Mouse (Mus musculus) erythroblast, embryonic 14.5 days (primary cell): Measurements from ENCODE around the gene Pprc1.

Experiments used
- GATA1 ChIP-seq: IDR thresholded peaks from 2 replicates; pipeline ENCODE4 v1.6.1; 2012; ENCODE audit warnings: low read length, inconsistent platforms, mixed read lengths
- TAL1 ChIP-seq: IDR thresholded peaks from 3 replicates; pipeline ENCODE4 v1.6.1; 2012; ENCODE audit warnings: low read length, inconsistent platforms, mixed read lengths

DNA sequence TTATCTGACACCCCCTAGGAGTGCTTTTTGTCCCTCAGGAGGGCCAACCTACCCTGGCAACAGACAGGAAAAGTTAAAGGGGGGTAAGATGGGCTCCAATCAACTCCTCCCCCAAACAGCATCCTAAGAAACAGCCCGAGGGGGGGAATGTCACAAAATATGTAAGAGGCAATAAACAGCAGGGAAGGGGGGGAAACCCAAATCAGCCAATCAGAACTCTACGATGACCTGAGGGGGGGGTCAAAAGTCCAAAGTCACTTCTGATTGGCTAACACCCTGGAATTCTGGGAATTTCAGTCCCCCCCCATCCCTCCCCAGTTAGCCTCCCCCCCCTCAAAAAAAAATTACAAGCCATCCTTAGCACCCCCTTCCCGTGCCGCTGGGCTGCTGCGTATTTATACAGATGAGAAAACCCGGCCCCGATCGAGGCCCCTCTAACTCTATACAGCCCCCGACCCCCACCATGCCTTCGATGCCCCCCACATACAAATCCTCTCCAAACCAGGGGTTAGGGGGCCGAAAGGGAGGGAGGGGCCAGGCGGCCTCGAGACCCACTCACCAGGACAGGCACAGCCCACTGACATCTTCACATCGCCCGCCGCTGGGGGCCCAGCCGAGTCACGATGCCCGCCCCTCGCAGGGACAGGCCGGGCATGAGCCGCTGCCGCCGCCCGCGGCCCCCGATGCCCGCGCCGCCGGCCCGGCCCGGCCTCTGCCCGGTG lies at the start of gene Pprc1:
- TF ChIP-seq TAL1 (no peak), GATA1 (no peak)
